Mouse (Mus musculus) neural tube, embryonic 14.5 days (tissue): Measurements from ENCODE around the gene Mob4. TPM values are rescaled to one million over a fixed set of nuclear protein-coding genes. Genes with fewer than 3 reads are reported as not detected.
A peak's percentile ranks its signal among the peaks of the same experiment; 100 is the strongest.

ENCODE experiments used
- ATAC-seq: fragments of 200-750 bp; cut with Nextera tagmentation; 2 replicates; pipeline ENCODE4 v1.8.0; 2017; ENCODE audit warnings: low read depth, mild to moderate bottlenecking, moderate TSS enrichment, moderate library complexity
- H3K27ac ChIP-seq: fragments of 300-500 bp; sonication (generic); 2 replicates; pipeline ENCODE4 v1.5.1; 2014; ENCODE audit warnings: low read depth, mild to moderate bottlenecking, control low read depth, low read length, moderate library complexity, mixed read lengths
- H3K27me3 ChIP-seq: fragments of 300-500 bp; sonication (generic); 2 replicates; pipeline ENCODE4 v1.6.1; 2014; ENCODE audit warnings: low read length; ENCODE audit not compliant: control insufficient read depth, insufficient read depth
- H3K36me3 ChIP-seq: fragments of 300-500 bp; sonication (generic); 2 replicates; pipeline ENCODE4 v1.6.1; 2014; ENCODE audit warnings: low read length, mixed read lengths; ENCODE audit not compliant: control insufficient read depth, insufficient read depth
- H3K4me1 ChIP-seq: fragments of 300-500 bp; sonication (generic); 2 replicates; pipeline ENCODE4 v1.6.1; 2014; ENCODE audit warnings: low read length; ENCODE audit not compliant: control insufficient read depth, insufficient read depth
- H3K4me2 ChIP-seq: fragments of 300-500 bp; sonication (generic); 2 replicates; pipeline ENCODE4 v1.6.1; 2014; ENCODE audit warnings: mild to moderate bottlenecking, low read depth, low read length, control low read depth
- H3K4me3 ChIP-seq: fragments of 300-500 bp; sonication (generic); 2 replicates; pipeline ENCODE4 v1.5.1; 2014; ENCODE audit warnings: low read depth, low read length, control low read depth, mixed read lengths
- H3K9ac ChIP-seq: fragments of 300-500 bp; sonication (generic); replicated peaks from 2 replicates; pipeline ENCODE4 v1.6.1; 2014; ENCODE audit warnings: low read depth, mild to moderate bottlenecking, control low read depth, low read length, mixed read lengths
- H3K9me3 ChIP-seq: fragments of 300-500 bp; sonication (generic); 2 replicates; pipeline ENCODE4 v1.6.1; 2016; ENCODE audit warnings: low read length; ENCODE audit not compliant: control insufficient read depth
- WGBS: fragments of 180-500 bp; shearing (Covaris S2); extraction: QIAGEN DNeasy Blood & Tissue Kit; methylation state at CpG from one replicate; pipeline ENCODE4 v1.1.7; 2014; 5-methylcytosine and 5-hydroxymethylcytosine counted together
- polyA plus RNA-seq: library from polyadenylated mRNA; unstranded; fragments of >200 nt; fragmentation: Nextera tagmentation; extraction: Ambion mirVana; gene quantifications from 2 replicates; pipeline ENCODE4 v1.2.1, GENCODE M21; 2014

Mob4 gene
- polyA plus RNA-seq, 1 experiment from 2014 or later, result 189 TPM

DNA sequence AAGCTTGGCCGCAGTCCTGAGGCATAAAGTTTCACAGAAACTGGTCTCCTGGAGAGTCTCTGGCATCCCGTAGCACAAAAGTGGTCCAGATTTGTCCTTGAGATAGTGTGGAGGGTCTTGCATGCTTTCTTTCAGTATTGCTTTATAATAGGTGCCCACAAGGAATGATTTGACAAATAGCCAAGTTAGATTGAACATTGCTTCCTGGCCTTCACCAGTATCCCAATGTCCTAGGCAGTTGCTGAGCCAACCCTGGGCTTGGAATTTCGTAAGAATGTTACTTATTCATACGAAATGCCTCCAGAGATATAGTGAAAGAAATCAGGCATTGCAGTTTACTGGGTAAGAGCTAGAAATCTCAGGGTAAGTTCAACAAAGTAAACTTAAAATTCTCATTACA lies 37.6 kb downstream of the Mob4 start:
- no peak overlapping the region for H3K4me2 ChIP-seq
- no peak overlapping the region for H3K27ac ChIP-seq
- 90% methylated on average over 4 of the region's 4 CpGs for WGBS
- ATAC-seq, result no peak
- H3K9me3 ChIP-seq, result no peaks in the 10 kb centered on the region
- no peaks in the 10 kb centered on the region for H3K36me3 ChIP-seq
- no peak overlapping the region for H3K4me3 ChIP-seq
- no peak overlapping the region for H3K9ac ChIP-seq
- H3K27me3 ChIP-seq, result no peaks in the 10 kb centered on the region
- no peaks in the 10 kb centered on the region for H3K4me1 ChIP-seq

- no peaks in the 10 kb centered on the region for H3K27me3 ChIP-seq
- no peak overlapping the region for H3K4me3 ChIP-seq
- 66% methylated on average over 22 of the region's 22 CpGs for WGBS
- H3K9me3 ChIP-seq, result no peaks in the 10 kb centered on the region
- H3K4me2 ChIP-seq, result no peak overlapping the region
- no peak overlapping the region for H3K27ac ChIP-seq
- no peaks in the 10 kb centered on the region for H3K4me1 ChIP-seq
- H3K9ac ChIP-seq, result no peak overlapping the region
- no peak for ATAC-seq
- H3K36me3 ChIP-seq, result no peaks in the 10 kb centered on the region
Measured at GRCm38 (mm10) chr1:55171361-55172325, 40.6 kb downstream of the Mob4 start.

- H3K9ac ChIP-seq, result no peak overlapping the region
Measured at GRCm38 (mm10) chr1:55173720-55174557, 42.9 kb downstream of the Mob4 start.

GRCm38 (mm10) chr1:55174558-55175034 lies 43.6 kb downstream of the Mob4 start:
- Histone ChIP-seq H3K27me3 (no peaks in the 10 kb centered on the region), H3K4me1 (no peaks in the 10 kb centered on the region), H3K9ac (no peak overlapping the region), H3K27ac (no peak overlapping the region), H3K36me3 (no peaks in the 10 kb centered on the region), H3K9me3 (no peaks in the 10 kb centered on the region), H3K4me3 (no peak overlapping the region), H3K4me2 (no peak overlapping the region)
- no peak for ATAC-seq
- 43% methylated on average over 3 of the region's 3 CpGs for WGBS

More at GRCm38 (mm10) chr1:55173720-55174557, 42.9 kb downstream of the Mob4 start:
- Histone ChIP-seq H3K27me3 (no peaks in the 10 kb centered on the region), H3K9me3 (no peaks in the 10 kb centered on the region), H3K4me1 (no peaks in the 10 kb centered on the region), H3K4me2 (no peak overlapping the region), H3K36me3 (no peaks in the 10 kb centered on the region), H3K27ac (no peak overlapping the region), H3K4me3 (no peak overlapping the region)
- WGBS, result 86% methylated on average over 10 of the region's 10 CpGs
- no peak for ATAC-seq

- ATAC-seq, result no peak
- no peaks in the 10 kb centered on the region for H3K9me3 ChIP-seq
- H3K27ac ChIP-seq, result no peak overlapping the region
- 91% methylated on average over 5 of the region's 5 CpGs for WGBS
- H3K36me3 ChIP-seq, result no peaks in the 10 kb centered on the region
- no peak overlapping the region for H3K9ac ChIP-seq
- H3K4me2 ChIP-seq, result no peak overlapping the region
- H3K4me1 ChIP-seq, result no peaks in the 10 kb centered on the region
- no peak overlapping the region for H3K4me3 ChIP-seq
- H3K27me3 ChIP-seq, result no peaks in the 10 kb centered on the region
Measured at GRCm38 (mm10) chr1:55179917-55180566, 49.0 kb downstream of the Mob4 start.

GRCm38 (mm10) chr1:55182392-55182791 lies 51.4 kb downstream of the Mob4 start:
- no peak for ATAC-seq
- no peak overlapping the region for H3K9ac ChIP-seq
- H3K27ac ChIP-seq, result no peak overlapping the region
- no peaks in the 10 kb centered on the region for H3K36me3 ChIP-seq
- 88% methylated on average over 5 of the region's 5 CpGs for WGBS
- H3K9me3 ChIP-seq, result no peaks in the 10 kb centered on the region
- no peaks in the 10 kb centered on the region for H3K27me3 ChIP-seq
- H3K4me2 ChIP-seq, result no peak overlapping the region
- no peak overlapping the region for H3K4me3 ChIP-seq
- H3K4me1 ChIP-seq, result no peaks in the 10 kb centered on the region

DNA sequence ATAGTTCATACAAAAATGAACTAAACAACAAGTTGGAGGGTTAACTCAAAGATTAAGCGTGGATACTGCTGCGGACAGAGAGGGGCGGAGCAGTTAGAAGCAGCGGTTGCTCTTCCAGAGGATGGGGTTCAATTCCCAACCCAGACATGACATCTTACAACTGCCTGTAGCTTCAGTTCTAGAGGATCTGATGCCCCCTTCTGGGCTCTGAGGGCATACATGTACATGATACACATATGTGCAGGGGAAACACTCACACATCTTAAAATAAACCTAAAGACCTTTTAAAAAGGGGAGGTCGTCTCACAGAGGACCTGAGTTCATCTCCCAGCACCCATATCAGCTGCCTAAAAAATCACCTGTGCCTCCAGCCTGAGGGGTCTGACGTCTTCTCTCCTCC lies 54.7 kb downstream of the Mob4 start:
- Histone ChIP-seq H3K27me3 (no peaks in the 10 kb centered on the region), H3K4me1 (no peaks in the 10 kb centered on the region), H3K9me3 (no peaks in the 10 kb centered on the region), H3K4me2 (no peak overlapping the region), H3K4me3 (no peak overlapping the region), H3K36me3 (no peaks in the 10 kb centered on the region), H3K9ac (no peak overlapping the region), H3K27ac (no peak overlapping the region)
- WGBS, result 93% methylated on average over 6 of the region's 6 CpGs
- no peak for ATAC-seq

DNA sequence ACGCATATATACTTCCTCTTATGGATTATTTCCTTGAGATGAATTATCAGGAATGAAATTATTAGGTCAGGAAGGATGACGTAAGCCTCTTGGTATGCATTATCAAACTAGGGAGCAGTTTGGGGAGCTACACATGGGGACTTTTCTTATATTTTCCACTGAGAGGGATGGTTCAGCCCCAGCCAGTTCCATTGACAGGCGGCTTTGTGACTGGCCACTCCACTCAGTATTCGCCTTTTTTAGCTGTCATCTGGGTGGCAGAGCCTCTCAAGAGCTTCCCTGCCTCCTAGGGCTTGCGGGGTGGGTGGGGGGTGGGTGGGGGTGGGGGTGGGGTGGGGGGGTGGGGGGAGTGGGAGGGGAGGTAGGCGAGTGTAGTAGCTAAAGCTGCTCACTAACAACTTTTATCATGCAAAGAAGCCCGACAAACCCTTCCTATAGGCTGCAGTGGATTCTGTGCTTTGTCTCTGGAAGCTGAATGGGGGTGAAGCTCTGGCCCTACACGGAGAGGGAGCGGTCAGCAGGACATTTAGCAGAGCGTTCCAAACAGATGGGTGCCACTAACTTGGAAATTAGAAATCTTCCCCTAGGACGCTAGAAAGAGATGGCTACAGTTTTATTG lies 55.7 kb downstream of the Mob4 start:
- no peaks in the 10 kb centered on the region for H3K4me1 ChIP-seq
- 28% methylated on average over 11 of the region's 11 CpGs for WGBS
- H3K27me3 ChIP-seq, result no peaks in the 10 kb centered on the region
- H3K4me2 ChIP-seq, result no peak overlapping the region
- H3K36me3 ChIP-seq, result no peaks in the 10 kb centered on the region
- ATAC-seq, result peak; percentile 31; the same call in 1 of the 2 replicates
- no peaks in the 10 kb centered on the region for H3K9me3 ChIP-seq
- H3K4me3 ChIP-seq, result no peak overlapping the region
- no peak overlapping the region for H3K27ac ChIP-seq
- H3K9ac ChIP-seq, result no peak overlapping the region
